Mouse (Mus musculus) MEL (cell line): ENCODE data around the gene Vdr.
A peak's percentile ranks its signal among the peaks of the same experiment; 100 is the strongest.

Source experiments
- CHD1 ChIP-seq: IDR thresholded peaks from 2 replicates; pipeline ENCODE4 v1.6.1; 2012; ENCODE audit warnings: low read depth, mild to moderate bottlenecking, inconsistent platforms, low read length, improper control_type of control experiment
- CTCF ChIP-seq, 3 experiments: IDR thresholded peaks in 2 of 3; conservative IDR thresholded peaks in 1 of 3; 2 replicates each; pipeline ENCODE4 v1.5.1; 2011 to 2012; ENCODE audit warnings: low read length in 3 of 3, low read depth in 2 of 3, mild to moderate bottlenecking in 2 of 3, improper control_type of control experiment in 1 of 3, inconsistent platforms in 1 of 3, mixed read lengths in 1 of 3, moderate library complexity in 1 of 3; ENCODE audit not compliant: control insufficient read depth in 1 of 3, insufficient read depth in 1 of 3, poor library complexity in 1 of 3, severe bottlenecking in 1 of 3
- ELF1 ChIP-seq: IDR thresholded peaks from 2 replicates; pipeline ENCODE4 v1.6.1; 2014; ENCODE audit warnings: low read depth, mild to moderate bottlenecking, inconsistent platforms, low read length, improper control_type of control experiment, moderate library complexity
- EP300 ChIP-seq, 2 experiments: IDR thresholded peaks; 2 replicates each; pipeline ENCODE4 v1.6.1; 2011; ENCODE audit warnings: improper control_type of control experiment in 2 of 2, low read length in 2 of 2, low read depth in 1 of 2, mild to moderate bottlenecking in 1 of 2
- GATA1 ChIP-seq: IDR thresholded peaks from 2 replicates; pipeline ENCODE4 v1.6.1; 2011; ENCODE audit warnings: low read depth, low read length, improper control_type of control experiment
- JUND ChIP-seq: IDR thresholded peaks from 2 replicates; pipeline ENCODE4 v1.6.1; 2011; ENCODE audit warnings: low read depth, mild to moderate bottlenecking, improper control_type of control experiment, low read length
- MAX ChIP-seq: IDR thresholded peaks from 2 replicates; pipeline ENCODE4 v1.6.1; 2011; ENCODE audit warnings: low read length, improper control_type of control experiment
- MXI1 ChIP-seq: IDR thresholded peaks from 2 replicates; pipeline ENCODE4 v1.6.1; 2011; ENCODE audit warnings: mild to moderate bottlenecking, low read depth, low read length, improper control_type of control experiment
- MYB ChIP-seq: IDR thresholded peaks from 2 replicates; pipeline ENCODE4 v1.6.1; 2011; ENCODE audit warnings: mild to moderate bottlenecking, low read depth, low read length, improper control_type of control experiment
- POLR2A ChIP-seq, 2 experiments: IDR thresholded peaks; 2 replicates each; pipeline ENCODE4 v1.6.1; 2011 to 2012; ENCODE audit warnings: low read length in 2 of 2, mild to moderate bottlenecking in 2 of 2, control low read depth in 1 of 2, improper control_type of control experiment in 1 of 2, low read depth in 1 of 2, moderate library complexity in 1 of 2; ENCODE audit not compliant: control insufficient read depth in 1 of 2, insufficient read depth in 1 of 2, poor library complexity in 1 of 2
- SMC3 ChIP-seq: IDR thresholded peaks from 2 replicates; pipeline ENCODE4 v1.6.1; 2011; ENCODE audit warnings: low read depth, low read length, improper control_type of control experiment
- UBTF ChIP-seq: IDR thresholded peaks from 2 replicates; pipeline ENCODE4 v1.6.1; 2012; ENCODE audit warnings: low read depth, mild to moderate bottlenecking, inconsistent platforms, low read length, improper control_type of control experiment, moderate library complexity, borderline replicate concordance; ENCODE audit not compliant: insufficient read depth
- ZC3H11A ChIP-seq: IDR thresholded peaks from 2 replicates; pipeline ENCODE4 v1.6.1; 2012; ENCODE audit warnings: low read depth, mild to moderate bottlenecking, inconsistent platforms, low read length, improper control_type of control experiment
- ZNF384 ChIP-seq: IDR thresholded peaks from 2 replicates; pipeline ENCODE4 v1.6.1; 2012; ENCODE audit warnings: low read depth, mild to moderate bottlenecking, inconsistent platforms, low read length, improper control_type of control experiment

DNA sequence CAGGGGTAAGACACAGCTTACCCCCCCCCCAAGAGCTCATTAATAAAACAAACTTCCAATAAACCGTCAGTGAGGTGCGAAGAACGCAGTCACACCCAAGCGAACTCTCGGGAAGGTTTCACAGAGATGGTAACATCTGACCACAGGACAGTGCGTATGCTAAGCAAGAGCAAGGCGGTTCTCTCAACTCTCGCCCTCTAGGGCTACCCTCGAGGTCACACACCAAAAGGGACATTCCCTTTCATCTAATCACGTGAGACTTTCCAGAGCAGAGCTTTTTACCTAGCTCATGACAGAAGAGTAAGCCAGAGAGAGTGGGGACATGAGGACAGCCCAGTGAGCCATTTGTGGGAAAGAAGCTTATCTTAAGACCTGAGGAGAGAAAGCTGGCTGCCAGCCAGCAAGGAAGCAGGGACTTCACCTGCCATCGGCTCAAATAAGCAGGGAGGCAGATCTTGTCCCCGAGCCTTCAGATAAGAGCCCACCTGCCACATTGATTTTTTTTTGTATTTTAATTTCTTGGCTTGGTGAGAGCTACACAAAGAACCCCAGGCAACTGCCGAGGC lies 18.9 kb upstream of the Vdr start:
- no peak for TF ChIP-seq CTCF (IDR thresholded peaks at IDR 0.05 in 2 of 3, conservative IDR thresholded peaks at IDR 0.05 in 1 of 3; ENCODE audit: control insufficient read depth in 1 of 3, insufficient read depth in 1 of 3, low read depth in 2 of 3, low read length in 3 of 3, poor library complexity in 1 of 3, severe bottlenecking in 1 of 3)
- no peak for TF ChIP-seq ELF1
- TF ChIP-seq POLR2A (IDR thresholded peaks at IDR 0.05; ENCODE audit: control insufficient read depth in 1 of 2, insufficient read depth in 1 of 2, low read depth in 1 of 2, low read length in 2 of 2, poor library complexity in 1 of 2) = no peak
- no peak for TF ChIP-seq CHD1
- no peak for TF ChIP-seq MXI1
- no peak for TF ChIP-seq JUND
- no peak for TF ChIP-seq MYB
- peak in 1 of 2 experiments; percentile 39; a peak in 1 of 4 replicates for TF ChIP-seq EP300 (IDR thresholded peaks at IDR 0.05; ENCODE audit: low read depth in 1 of 2, low read length in 2 of 2)
- TF ChIP-seq SMC3 = no peak
- no peak for TF ChIP-seq ZNF384
- TF ChIP-seq GATA1 = no peak; the same call in 1 of the 2 replicates
- no peak for TF ChIP-seq UBTF
- no peak for TF ChIP-seq ZC3H11A
- TF ChIP-seq MAX = no peak
